8 mouse cellular contexts compared by ENCODE assay signal in the genomic region with DNA sequence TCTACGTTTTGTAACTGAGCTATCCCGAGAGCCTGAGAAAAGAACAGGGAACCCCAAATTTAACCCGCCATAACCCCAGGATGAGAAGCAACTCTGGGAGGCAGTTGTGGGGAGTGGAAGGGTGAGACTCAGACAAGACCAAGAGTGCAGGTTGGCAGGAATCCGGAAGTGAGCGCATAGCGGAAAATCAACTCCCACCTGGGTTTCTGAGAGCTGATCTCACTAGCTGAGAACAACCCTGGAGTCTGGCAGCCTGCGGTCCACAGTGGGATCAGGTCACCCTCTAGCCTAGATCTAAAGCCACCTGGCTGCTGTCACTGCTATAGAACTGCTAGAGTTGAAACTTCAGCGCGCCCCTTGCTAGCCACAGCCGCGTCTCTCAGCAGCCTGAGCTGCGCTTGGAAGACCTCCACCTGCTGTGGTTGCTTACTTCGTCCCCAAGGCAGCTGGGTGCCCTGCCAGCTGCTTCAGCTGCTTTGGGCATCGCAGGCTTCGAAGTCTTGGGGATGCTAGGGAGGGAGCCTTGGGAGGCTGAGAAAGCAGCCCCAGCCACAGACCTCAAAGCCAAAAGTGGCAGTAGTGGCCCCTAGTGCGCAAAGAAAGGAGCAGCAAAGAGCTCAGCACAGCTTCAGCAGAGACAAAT. TPM values are rescaled to one million over a fixed set of nuclear protein-coding genes. Genes with fewer than 3 reads are reported as not detected.
DNase-seq lines count a peak whose midpoint lies in the region; ATAC-seq and TF ChIP-seq lines count a peak whose summit lies in the region.

No protein-coding gene starts in this region.

- H3K9me3 ChIP-seq in hindbrain, embryonic 16.5 days (ENCODE audit: control insufficient read depth, low read length) = no peaks in the 10 kb centered on the region
- no peaks in the 10 kb centered on the region for H3K9me3 ChIP-seq in liver, embryonic 13.5 days (replicated peaks)

- peak overlapping the region; percentile 36 for H3K4me3 ChIP-seq in left cerebral cortex, adult 2 months
- peak overlapping the region; percentile 47 for H3K4me3 ChIP-seq in hindbrain, embryonic 16.5 days (ENCODE audit: low read length)
- peak overlapping the region; percentile 66 for H3K4me3 ChIP-seq in liver, embryonic 13.5 days (replicated peaks)

- TF ChIP-seq CTCF in left cerebral cortex, adult 2 months (IDR thresholded peaks at IDR 0.05) = no peak; the same call in none of the 2 replicates

- peak in 1 of 2 experiments; percentile 48 for DNase-seq in left cerebral cortex, adult 2 months (ENCODE audit: extremely low spot score in 1 of 2, low spot score in 2 of 2)
- no peak for DNase-seq in left cerebral cortex, adult 8-10 months (ENCODE audit: low spot score in 2 of 2)
- DNase-seq in cerebellum, adult 11 months = peak; percentile 25
- peak; percentile 75 for DNase-seq in forelimb bud, embryonic 11.5 days (ENCODE audit: low read depth, low spot score)
- DNase-seq in liver, embryonic 13.5 days = peak; percentile 64
- DNase-seq in naive thymus-derived CD4-positive, alpha-beta T cell, adult 2 months (ENCODE audit: low read depth) = peak; percentile 88
- peak; percentile 64 to 77 for DNase-seq in thymus, adult 18-20 months

- peak; percentile 35 for ATAC-seq in hindbrain, embryonic 16.5 days
- ATAC-seq in liver, embryonic 13.5 days (ENCODE audit: low read depth) = peak; percentile 59

- H3K27me3 ChIP-seq in hindbrain, embryonic 16.5 days (replicated peaks; ENCODE audit: control insufficient read depth, insufficient read depth, low read length) = no peaks in the 10 kb centered on the region
- no peaks in the 10 kb centered on the region for H3K27me3 ChIP-seq in liver, embryonic 13.5 days

- H3K4me2 ChIP-seq in hindbrain, embryonic 16.5 days (ENCODE audit: low read length) = peak overlapping the region; percentile 98
- H3K4me2 ChIP-seq in liver, embryonic 13.5 days = peak overlapping the region; percentile 88

- peak overlapping the region; percentile 67 for H3K9ac ChIP-seq in hindbrain, embryonic 16.5 days (ENCODE audit: low read depth, low read length)
- peak overlapping the region; percentile 84 for H3K9ac ChIP-seq in liver, embryonic 13.5 days

- H3K4me1 ChIP-seq in hindbrain, embryonic 16.5 days (ENCODE audit: control insufficient read depth, insufficient read depth, low read depth, low read length) = peaks cover 10% of the 10 kb centered on the region
- H3K4me1 ChIP-seq in liver, embryonic 13.5 days (replicated peaks) = peaks cover 80% of the 10 kb centered on the region

- H3K27ac ChIP-seq in left cerebral cortex, adult 2 months = peak overlapping the region; percentile 90
- peak overlapping the region; percentile 78 for H3K27ac ChIP-seq in hindbrain, embryonic 16.5 days (ENCODE audit: low read depth, low read length)
- H3K27ac ChIP-seq in liver, embryonic 13.5 days = peak overlapping the region; percentile 97

- no peaks in the 10 kb centered on the region for H3K36me3 ChIP-seq in hindbrain, embryonic 16.5 days (ENCODE audit: control insufficient read depth, insufficient read depth, low read length)
- H3K36me3 ChIP-seq in liver, embryonic 13.5 days = no peaks in the 10 kb centered on the region

- under 1% methylated on average over 16 of the region's 16 CpGs for WGBS in hindbrain, embryonic 16.5 days
- WGBS in liver, embryonic 13.5 days (ENCODE audit: insufficient replicate concordance) = 0% methylated on average over 16 of the region's 16 CpGs

- intact Hi-C loops in left cerebral cortex, adult 2 months (cut with DNase I) = no loop called here

RNA-seq across cellular contexts. Expression of a gene that starts 10.0 kb away (rescaled TPM):
- total RNA-seq in left cerebral cortex, adult 2 months (2021) = 100 to 1,000 TPM; 975 to 978 TPM
- total RNA-seq in left cerebral cortex, adult 8-10 months (2022) = 1,000 to 10,000 TPM in 2 of 4 experiments, 100 to 1,000 TPM in 2; 980 to 1,027 (median 1,005) TPM
- 585 and 607 TPM in 2 replicates for polyA plus RNA-seq in hindbrain, embryonic 16.5 days (2015; fragmentation: Nextera tagmentation; extraction: Ambion mirVana)
- polyA plus RNA-seq in liver, embryonic 13.5 days (2015; fragmentation: Nextera tagmentation; extraction: Ambion mirVana) = 680 and 730 TPM in 2 replicates

RNA-seq across cellular contexts. Expression of a gene that starts 48.0 kb away (rescaled TPM):
- 10 to 100 TPM; 10.6 to 12.2 TPM for total RNA-seq in left cerebral cortex, adult 2 months (2021)
- total RNA-seq in left cerebral cortex, adult 8-10 months (2022) = 10 to 100 TPM; 10.4 to 15.2 (median 13.0) TPM
- polyA plus RNA-seq in hindbrain, embryonic 16.5 days (2015; fragmentation: Nextera tagmentation; extraction: Ambion mirVana) = 8.2 and 8.6 TPM in 2 replicates
- polyA plus RNA-seq in liver, embryonic 13.5 days (2015; fragmentation: Nextera tagmentation; extraction: Ambion mirVana) = 3.3 and 3.4 TPM in 2 replicates

Comparison
In these comparisons a context has a peak if more than half of its experiments do, and no peak if none do; other contexts are left out.
1. DNase-seq: peak in cerebellum, adult 11 months (single experiment), forelimb bud, embryonic 11.5 days (single experiment), liver, embryonic 13.5 days (single experiment), naive thymus-derived CD4-positive, alpha-beta T cell, adult 2 months (single experiment) and thymus, adult 18-20 months (2 of 2); none in left cerebral cortex, adult 8-10 months (0 of 2).
2. Peak in every context shown above with its lines, with median percentiles within 50 percentile points of each other: H3K27ac ChIP-seq and H3K4me3 ChIP-seq.